Mouse (Mus musculus) left cerebral cortex, adult 2 months (tissue): ENCODE results near the gene Mok. TPM values are rescaled to one million over a fixed set of nuclear protein-coding genes. Genes with fewer than 3 reads are reported as not detected.

ENCODE experiments used
- DNase-seq, 2 experiments: peaks; one replicate each; pipeline ENCODE4 v3.0.0; 2021 to 2022; ENCODE audit warnings: low spot score in 2 of 2, mixed read lengths in 1 of 2; ENCODE audit errors: extremely low spot score in 1 of 2
- H3K27ac ChIP-seq: fragments of 200-600 bp; 2 replicates; pipeline ENCODE4 v1.8.1; 2022
- H3K4me3 ChIP-seq: fragments of 200-600 bp; 2 replicates; pipeline ENCODE4 v1.8.1; 2022
- CTCF ChIP-seq: fragments of 200-600 bp; IDR thresholded peaks from 2 replicates; pipeline ENCODE4 v1.8.1; 2022; ENCODE audit warnings: antibody characterized with exemption, mild to moderate bottlenecking, moderate library complexity
- intact Hi-C: fragments of 180-260 bp; cut with DNase I; formaldehyde crosslinking; loops from one replicate; pipeline ENCODE4 v1.15.1; 2025
- total RNA-seq, 2 experiments: library from RNA; stranded (reverse); gene quantifications; 2 replicates each; pipeline ENCODE4 v1.2.3; 2021

The Mok gene
- total RNA-seq, 2 experiments from 2014 or later = 13.0 to 13.3 TPM

- Histone ChIP-seq H3K27ac (peak overlapping the region; percentile 6), H3K4me3 (no peak overlapping the region)
- intact Hi-C loops = no loop called here
- DNase-seq = no peak
- TF ChIP-seq CTCF = no peak
Observed at GRCm38 (mm10) chr12:110777853-110778252, 62.9 kb downstream of the Mok start.

DNA sequence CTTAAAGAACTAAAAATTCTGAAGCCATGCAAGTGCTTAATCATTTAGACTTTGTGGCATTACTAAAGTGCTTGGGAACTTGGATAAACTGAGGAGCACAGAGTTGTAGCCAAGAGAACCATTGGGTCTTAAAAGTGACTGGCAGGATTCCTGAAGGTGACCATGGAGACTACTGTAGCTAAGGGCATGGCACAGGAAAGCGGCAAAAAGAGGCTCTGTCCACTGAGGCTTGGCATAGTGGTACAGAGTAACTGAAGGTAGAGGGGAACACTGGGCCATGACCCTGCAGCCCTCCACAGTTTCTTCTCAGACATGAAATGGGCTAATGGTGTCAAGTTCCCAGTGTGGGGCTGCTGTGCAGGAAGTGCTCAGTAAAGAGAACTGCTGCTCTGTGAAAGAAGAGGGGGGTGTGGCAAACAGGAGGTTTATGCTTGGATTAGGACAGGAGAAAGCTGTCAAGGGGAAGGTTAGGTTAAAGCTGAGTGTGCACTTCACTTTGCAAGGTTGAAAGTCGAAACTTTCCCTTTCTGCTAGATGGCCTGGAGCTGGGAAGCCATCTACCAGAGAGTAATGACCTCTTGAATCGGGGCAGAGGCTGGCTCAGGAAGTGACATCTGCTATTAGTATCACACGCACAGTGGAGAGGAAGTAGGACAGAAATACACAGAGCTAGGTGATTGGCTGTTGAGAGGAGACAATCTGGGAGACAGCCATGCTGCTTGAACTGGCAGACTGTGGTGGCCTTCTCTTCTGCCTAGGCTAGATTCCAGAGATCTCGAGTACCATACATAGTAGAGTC, 64.9 kb downstream of the Mok start:
- intact Hi-C loops = no loop called here
- H3K4me3 ChIP-seq = no peak overlapping the region
- H3K27ac ChIP-seq = no peak overlapping the region; the same call in 1 of the 2 replicates
- no peak for TF ChIP-seq CTCF
- DNase-seq = no peak

- DNase-seq = no peak
- no peak for TF ChIP-seq CTCF
- H3K4me3 ChIP-seq = no peak overlapping the region
- intact Hi-C loops = no loop called here
- no peak overlapping the region for H3K27ac ChIP-seq
Observed at GRCm38 (mm10) chr12:110771961-110772360, 68.8 kb downstream of the Mok start.

GRCm38 (mm10) chr12:110770479-110771247, 70.1 kb downstream of the Mok start:
- H3K4me3 ChIP-seq = no peak overlapping the region
- H3K27ac ChIP-seq = no peak overlapping the region
- peak in 1 of 2 experiments; percentile 24 for DNase-seq
- intact Hi-C loops = no loop called here
- TF ChIP-seq CTCF = no peak

DNA sequence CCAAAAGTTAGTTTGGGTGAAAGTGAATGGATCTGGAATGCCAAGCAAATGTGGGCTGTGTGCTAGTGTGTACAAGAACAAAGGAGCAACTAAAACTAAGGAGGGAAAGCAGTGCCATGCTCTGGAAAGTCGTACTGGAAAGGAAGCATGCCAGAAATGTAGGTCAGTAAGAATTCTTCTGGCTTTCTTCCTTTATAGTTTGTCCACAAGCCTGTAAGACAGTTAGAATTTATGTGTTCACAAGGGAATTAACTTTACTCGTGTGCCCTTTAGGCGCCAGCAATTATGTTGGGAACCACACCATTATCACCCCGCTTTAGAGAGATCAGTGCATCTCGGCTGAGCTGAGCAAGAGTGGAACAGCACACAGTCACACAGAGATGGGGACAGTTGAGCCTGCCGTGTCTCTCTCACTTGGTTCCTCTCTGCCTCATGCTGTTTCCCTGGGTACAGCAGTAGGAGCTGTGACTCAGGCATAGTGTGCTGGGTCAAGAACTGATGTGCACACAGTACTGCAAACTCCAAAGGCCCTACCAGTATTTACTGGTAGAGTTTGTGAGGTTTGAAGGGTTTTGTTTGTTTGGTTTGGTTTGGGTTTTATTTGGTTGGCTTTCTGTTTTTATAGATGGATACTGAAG, 71.0 kb downstream of the Mok start:
- DNase-seq = no peak
- H3K4me3 ChIP-seq = no peak overlapping the region
- TF ChIP-seq CTCF = no peak
- 0 out of 2 replicates have a peak overlapping the region, but pooled peaks have one; percentile 19 for H3K27ac ChIP-seq
- intact Hi-C loops = no loop called here

GRCm38 (mm10) chr12:110768562-110768961, 72.2 kb downstream of the Mok start:
- Histone ChIP-seq H3K27ac (no peak overlapping the region), H3K4me3 (no peak overlapping the region)

GRCm38 (mm10) chr12:110764531-110764930, 76.2 kb downstream of the Mok start:
- Histone ChIP-seq H3K4me3 (no peak overlapping the region), H3K27ac (no peak overlapping the region)
- no peak for DNase-seq
- intact Hi-C loops = no loop called here
- TF ChIP-seq CTCF = no peak

More at GRCm38 (mm10) chr12:110768562-110768961, 72.2 kb downstream of the Mok start:
- TF ChIP-seq CTCF = no peak
- no peak for DNase-seq
- intact Hi-C loops = no loop called here

DNA sequence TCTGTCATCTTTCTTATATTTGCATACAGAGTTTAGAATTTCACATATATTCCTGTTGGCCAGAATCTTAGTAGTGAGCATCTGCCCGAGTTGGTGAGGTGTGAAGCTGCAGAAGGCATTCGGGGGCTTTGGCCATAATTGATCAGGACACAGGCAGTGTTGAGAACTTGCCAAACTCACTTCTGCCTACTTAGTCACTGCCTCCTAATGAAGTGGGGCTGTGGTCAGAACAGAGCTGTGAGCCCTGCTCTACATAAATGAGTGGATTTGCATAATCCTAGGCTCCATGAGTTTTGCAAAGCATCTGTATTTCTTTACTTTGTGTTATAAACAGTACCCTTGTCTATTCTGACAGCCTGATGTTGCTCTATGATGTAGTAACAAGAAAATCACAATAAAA, 78.4 kb downstream of the Mok start:
- no peak for DNase-seq
- no peak for TF ChIP-seq CTCF
- H3K27ac ChIP-seq = no peak overlapping the region
- intact Hi-C loops = no loop called here
- no peak overlapping the region for H3K4me3 ChIP-seq

DNA sequence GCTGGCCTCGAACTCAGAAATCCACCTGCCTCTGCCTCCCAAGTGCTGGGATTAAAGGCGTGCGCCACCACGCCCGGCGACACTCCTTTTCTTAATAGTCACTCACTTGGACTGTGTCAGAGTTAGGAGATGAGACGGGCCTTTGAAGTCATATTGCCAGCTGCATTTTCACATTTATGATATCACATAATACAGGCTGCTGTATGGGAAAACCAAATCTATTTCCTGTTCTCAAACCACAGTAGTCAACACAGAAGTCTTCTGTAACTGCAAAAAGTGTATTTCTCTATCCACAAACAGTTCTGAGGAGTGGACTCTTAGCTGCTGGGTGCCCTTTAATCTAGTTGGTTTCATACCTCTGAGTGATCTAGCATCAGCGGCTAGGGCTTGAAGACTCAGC, 81.8 kb downstream of the Mok start:
- intact Hi-C loops = no loop called here
- Histone ChIP-seq H3K27ac (no peak overlapping the region), H3K4me3 (no peak overlapping the region)
- DNase-seq = no peak
- TF ChIP-seq CTCF = no peak

Other genes starting within 250 kb of the Mok start
- gene Dync1h1, start 239.5 kb downstream of the Mok start, total RNA-seq = 100 to 1,000 TPM; 324 to 346 TPM
- gene 1700001K19Rik, start 158.3 kb downstream of the Mok start, total RNA-seq = not detected
- gene Hsp90aa1, start 138.2 kb downstream of the Mok start, total RNA-seq = 1,000 to 10,000 TPM in 1 of 2 experiments, 100 to 1,000 TPM in 1; 993 to 1,084 TPM
- gene Wdr20, start 103.0 kb downstream of the Mok start, total RNA-seq = 10 to 100 TPM; 41.1 to 45.4 TPM
- gene Zfp839, start 9.3 kb upstream of the Mok start, total RNA-seq = 10 to 100 TPM; 11.4 to 12.3 TPM
- gene Cinp, start 48.2 kb upstream of the Mok start, total RNA-seq = 100 to 1,000 TPM in 1 of 2 experiments, 10 to 100 TPM in 1; 94.4 to 107 TPM
- 10 to 100 TPM; 46.7 to 50.0 TPM for gene Tecpr2, start 48.3 kb upstream of the Mok start, total RNA-seq
- gene Ankrd9, start 138.1 kb upstream of the Mok start, total RNA-seq = 10 to 100 TPM; 18.8 to 21.4 TPM
- gene Rcor1, start 198.4 kb upstream of the Mok start, total RNA-seq = 10 to 100 TPM; 16.2 to 19.8 TPM